Mouse (Mus musculus) B cell, adult 2 months (primary cell): ENCODE data around the gene Pde7b.

ENCODE experiments used
- DNase-seq, 2 experiments: peaks; one replicate each; pipeline ENCODE4 v3.0.0; 2022

Gene Pde7b

GRCm38 (mm10) chr10:20653299-20653698, 71.6 kb downstream of the Pde7b start:
- no peak for DNase-seq

GRCm38 (mm10) chr10:20636381-20636780, 88.5 kb downstream of the Pde7b start:
- no peak for DNase-seq

GRCm38 (mm10) chr10:20633085-20633415, 91.8 kb downstream of the Pde7b start:
- no peak for DNase-seq

GRCm38 (mm10) chr10:20632256-20633084, 92.4 kb downstream of the Pde7b start:
- DNase-seq: no peak

- DNase-seq: no peak
These were observed 94.8 kb downstream of the Pde7b start for GRCm38 (mm10) chr10:20630122-20630521.

GRCm38 (mm10) chr10:20625702-20626375, 99.0 kb downstream of the Pde7b start:
- DNase-seq: no peak

- no peak for DNase-seq
These were observed 103.0 kb downstream of the Pde7b start for GRCm38 (mm10) chr10:20621661-20622454.

GRCm38 (mm10) chr10:20606007-20606406, 118.9 kb downstream of the Pde7b start:
- DNase-seq: no peak

- DNase-seq: no peak
These were observed 129.6 kb downstream of the Pde7b start for GRCm38 (mm10) chr10:20595107-20595810.

GRCm38 (mm10) chr10:20594015-20594414, 130.9 kb downstream of the Pde7b start:
- no peak for DNase-seq

- no peak for DNase-seq
These were observed 134.8 kb downstream of the Pde7b start for GRCm38 (mm10) chr10:20590100-20590499.

GRCm38 (mm10) chr10:20585959-20586358, 138.9 kb downstream of the Pde7b start:
- DNase-seq: no peak

- DNase-seq: no peak
These were observed 149.9 kb downstream of the Pde7b start for GRCm38 (mm10) chr10:20575002-20575401.

GRCm38 (mm10) chr10:20574414-20574813, 150.5 kb downstream of the Pde7b start:
- no peak for DNase-seq

GRCm38 (mm10) chr10:20571521-20571920, 153.4 kb downstream of the Pde7b start:
- no peak for DNase-seq

- DNase-seq: no peak
These were observed 156.2 kb downstream of the Pde7b start for GRCm38 (mm10) chr10:20568630-20569029.

- no peak for DNase-seq
These were observed 157.1 kb downstream of the Pde7b start for GRCm38 (mm10) chr10:20567684-20568236.

- DNase-seq: no peak
These were observed 168.4 kb downstream of the Pde7b start for GRCm38 (mm10) chr10:20556477-20556876.

- no peak for DNase-seq
These were observed 173.5 kb downstream of the Pde7b start for GRCm38 (mm10) chr10:20551341-20551740.

GRCm38 (mm10) chr10:20550771-20551170, 174.1 kb downstream of the Pde7b start:
- DNase-seq: no peak

GRCm38 (mm10) chr10:20550161-20550560, 174.7 kb downstream of the Pde7b start:
- DNase-seq: no peak
